Mouse (Mus musculus) MEL (cell line): Measurements from ENCODE around the gene Zfp827. TPM values are rescaled to one million over a fixed set of nuclear protein-coding genes. Genes with fewer than 3 reads are reported as not detected.

Source experiments
- DNase-seq: peaks from one replicate; pipeline ENCODE4 v3.0.0; 2011; ENCODE audit warnings: low read depth, low spot score
- H3K27ac ChIP-seq: 2 replicates; pipeline ENCODE4 v1.5.1; 2012; ENCODE audit warnings: low read depth, mild to moderate bottlenecking, control low read depth, low read length, moderate library complexity; ENCODE audit not compliant: control insufficient read depth
- H3K27me3 ChIP-seq, 2 experiments: fragments of 150-350 bp in 1 of 2; sonication (generic) in 1 of 2; 2 replicates each; pipeline ENCODE4 v1.6.1; 2012; ENCODE audit warnings: low read length in 2 of 2, mild to moderate bottlenecking in 2 of 2, improper control_type of control experiment in 1 of 2, moderate library complexity in 1 of 2; ENCODE audit not compliant: insufficient read depth in 2 of 2, control insufficient read depth in 1 of 2
- H3K36me3 ChIP-seq, 2 experiments: 2 replicates each; pipeline ENCODE4 v1.6.1; 2012 to 2014; ENCODE audit warnings: low read length in 2 of 2, improper control_type of control experiment in 1 of 2, inconsistent platforms in 1 of 2, mild to moderate bottlenecking in 1 of 2; ENCODE audit not compliant: insufficient read depth in 2 of 2, control insufficient read depth in 1 of 2
- H3K4me1 ChIP-seq, 2 experiments: fragments of 150-350 bp in 1 of 2; sonication (generic) in 1 of 2; 2 replicates each; pipeline ENCODE4 v1.6.1; 2012; ENCODE audit warnings: low read length in 2 of 2, improper control_type of control experiment in 1 of 2, mild to moderate bottlenecking in 1 of 2; ENCODE audit not compliant: insufficient read depth in 2 of 2, control insufficient read depth in 1 of 2
- H3K4me3 ChIP-seq, 2 experiments: fragments of 150-350 bp in 1 of 2; sonication (generic) in 1 of 2; 2 replicates each; pipeline ENCODE4 v1.5.1; 2012; ENCODE audit warnings: low read depth in 2 of 2, low read length in 2 of 2, mild to moderate bottlenecking in 2 of 2, moderate library complexity in 2 of 2, control low read depth in 1 of 2, improper control_type of control experiment in 1 of 2; ENCODE audit not compliant: control insufficient read depth in 1 of 2, insufficient read depth in 1 of 2
- H3K79me2 ChIP-seq: 2 replicates; pipeline ENCODE4 v1.6.1; 2012; ENCODE audit warnings: mild to moderate bottlenecking, low read length, moderate library complexity; ENCODE audit not compliant: control insufficient read depth, poor library complexity, insufficient read depth
- H3K9ac ChIP-seq: 2 replicates; pipeline ENCODE4 v1.6.1; 2012; ENCODE audit warnings: low read depth, mild to moderate bottlenecking, control low read depth, low read length, moderate library complexity; ENCODE audit not compliant: control insufficient read depth, poor library complexity, severe bottlenecking
- H3K9me3 ChIP-seq: fragments of 150-350 bp; sonication (generic); replicated peaks from 2 replicates; pipeline ENCODE4 v1.6.1; 2012; ENCODE audit warnings: mild to moderate bottlenecking, low read length, improper control_type of control experiment, moderate library complexity; ENCODE audit not compliant: insufficient read depth
- CHD1 ChIP-seq: IDR thresholded peaks from 2 replicates; pipeline ENCODE4 v1.6.1; 2012; ENCODE audit warnings: low read depth, mild to moderate bottlenecking, inconsistent platforms, low read length, improper control_type of control experiment
- CTCF ChIP-seq, 3 experiments: IDR thresholded peaks in 2 of 3; conservative IDR thresholded peaks in 1 of 3; 2 replicates each; pipeline ENCODE4 v1.5.1; 2011 to 2012; ENCODE audit warnings: low read length in 3 of 3, low read depth in 2 of 3, mild to moderate bottlenecking in 2 of 3, improper control_type of control experiment in 1 of 3, inconsistent platforms in 1 of 3, mixed read lengths in 1 of 3, moderate library complexity in 1 of 3; ENCODE audit not compliant: control insufficient read depth in 1 of 3, insufficient read depth in 1 of 3, poor library complexity in 1 of 3, severe bottlenecking in 1 of 3
- JUND ChIP-seq: IDR thresholded peaks from 2 replicates; pipeline ENCODE4 v1.6.1; 2011; ENCODE audit warnings: low read depth, mild to moderate bottlenecking, improper control_type of control experiment, low read length
- MAFK ChIP-seq: IDR thresholded peaks from 2 replicates; pipeline ENCODE4 v1.6.1; 2011; ENCODE audit warnings: low read depth, mild to moderate bottlenecking, low read length, improper control_type of control experiment, borderline replicate concordance
- MYC ChIP-seq: IDR thresholded peaks from 2 replicates; pipeline ENCODE4 v1.6.1; 2011; ENCODE audit warnings: low read depth, mild to moderate bottlenecking, low read length, improper control_type of control experiment, moderate library complexity
- NRF1 ChIP-seq: IDR thresholded peaks from 2 replicates; pipeline ENCODE4 v1.6.1; 2014; ENCODE audit warnings: low read depth, mild to moderate bottlenecking, inconsistent platforms, low read length, improper control_type of control experiment, moderate library complexity; ENCODE audit not compliant: poor library complexity, insufficient read depth, severe bottlenecking
- POLR2A ChIP-seq, 2 experiments: IDR thresholded peaks; 2 replicates each; pipeline ENCODE4 v1.6.1; 2011 to 2012; ENCODE audit warnings: low read length in 2 of 2, mild to moderate bottlenecking in 2 of 2, control low read depth in 1 of 2, improper control_type of control experiment in 1 of 2, low read depth in 1 of 2, moderate library complexity in 1 of 2; ENCODE audit not compliant: control insufficient read depth in 1 of 2, insufficient read depth in 1 of 2, poor library complexity in 1 of 2
- POLR2AphosphoS2 ChIP-seq: IDR thresholded peaks from 2 replicates; pipeline ENCODE4 v1.6.1; 2011; ENCODE audit warnings: low read length, improper control_type of control experiment
- RCOR1 ChIP-seq: IDR thresholded peaks from 2 replicates; pipeline ENCODE4 v1.6.1; 2012; ENCODE audit warnings: low read depth, mild to moderate bottlenecking, inconsistent platforms, low read length, improper control_type of control experiment
- TAL1 ChIP-seq: IDR thresholded peaks from 2 replicates; pipeline ENCODE4 v1.6.1; 2012; ENCODE audit warnings: mild to moderate bottlenecking, inconsistent platforms, low read length, moderate library complexity, mixed read lengths
- UBTF ChIP-seq: IDR thresholded peaks from 2 replicates; pipeline ENCODE4 v1.6.1; 2012; ENCODE audit warnings: low read depth, mild to moderate bottlenecking, inconsistent platforms, low read length, improper control_type of control experiment, moderate library complexity, borderline replicate concordance; ENCODE audit not compliant: insufficient read depth
- USF2 ChIP-seq, 2 experiments: IDR thresholded peaks; 2 replicates each; pipeline ENCODE4 v1.6.1; 2011 to 2012; ENCODE audit warnings: improper control_type of control experiment in 2 of 2, low read length in 2 of 2, borderline replicate concordance in 1 of 2, inconsistent platforms in 1 of 2, low read depth in 1 of 2, mild to moderate bottlenecking in 1 of 2; ENCODE audit not compliant: insufficient read depth in 1 of 2
- ZMIZ1 ChIP-seq: IDR thresholded peaks from 2 replicates; pipeline ENCODE4 v1.6.1; 2012; ENCODE audit warnings: low read depth, mild to moderate bottlenecking, inconsistent platforms, low read length, improper control_type of control experiment, moderate library complexity
- polyA plus RNA-seq, 2 experiments: library from polyadenylated mRNA; stranded (reverse) in 1 of 2; unstranded in 1 of 2; fragments of >175 nt in 1 of 2; fragments of >200 nt in 1 of 2; gene quantifications; 2 replicates each; pipeline versions ENCODE4 v1.2.1 to v1.2.4; 2012; ENCODE audit warnings: low replicate concordance in 2 of 2, low read depth in 1 of 2; ENCODE audit not compliant: insufficient read length in 2 of 2, insufficient read depth in 1 of 2, missing spikeins in 1 of 2
- total RNA-seq: library from RNA; depleted of rRNA; stranded (reverse); fragments of 300-350 nt; gene quantifications from 2 replicates; pipeline ENCODE4 v1.2.3, GENCODE M21; 2012

Gene Zfp827
- total and polyA plus RNA-seq, 3 experiments, result not detected

DNA sequence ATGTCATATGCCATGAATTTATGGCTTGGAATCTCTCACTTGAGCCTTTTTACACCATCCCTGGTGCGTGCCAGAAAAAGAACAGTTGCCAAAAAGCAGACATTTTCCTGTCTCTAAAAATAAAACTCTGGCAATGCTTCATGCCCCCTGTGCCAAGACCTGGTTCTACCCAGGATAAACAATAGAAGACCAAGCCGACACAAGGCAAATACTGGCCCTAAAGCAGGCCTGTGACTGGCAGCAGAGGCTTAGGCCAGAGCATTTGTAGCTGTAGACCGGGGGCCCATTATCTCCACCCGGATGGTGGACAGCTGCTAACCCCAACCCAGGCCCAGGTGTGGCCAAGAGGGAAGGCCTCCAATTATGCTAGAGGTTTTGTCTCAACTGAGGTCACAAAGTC lies 178.7 kb downstream of the Zfp827 start:
- no peaks in the 10 kb centered on the region for H3K27me3 ChIP-seq
- no peak for TF ChIP-seq NRF1
- no peak for TF ChIP-seq UBTF
- TF ChIP-seq CTCF (IDR thresholded peaks at IDR 0.05 in 2 of 3, conservative IDR thresholded peaks at IDR 0.05 in 1 of 3; ENCODE audit: control insufficient read depth in 1 of 3, insufficient read depth in 1 of 3, low read depth in 2 of 3, low read length in 3 of 3, poor library complexity in 1 of 3, severe bottlenecking in 1 of 3), result no peak
- no peak for TF ChIP-seq ZMIZ1
- no peaks in the 10 kb centered on the region for H3K4me1 ChIP-seq
- no peaks in the 10 kb centered on the region for H3K36me3 ChIP-seq
- H3K27ac ChIP-seq, result no peak overlapping the region
- H3K79me2 ChIP-seq, result no peaks in the 10 kb centered on the region
- H3K9me3 ChIP-seq, result no peaks in the 10 kb centered on the region
- no peak overlapping the region for H3K9ac ChIP-seq
- no peak for DNase-seq
- no peak overlapping the region for H3K4me3 ChIP-seq

DNA sequence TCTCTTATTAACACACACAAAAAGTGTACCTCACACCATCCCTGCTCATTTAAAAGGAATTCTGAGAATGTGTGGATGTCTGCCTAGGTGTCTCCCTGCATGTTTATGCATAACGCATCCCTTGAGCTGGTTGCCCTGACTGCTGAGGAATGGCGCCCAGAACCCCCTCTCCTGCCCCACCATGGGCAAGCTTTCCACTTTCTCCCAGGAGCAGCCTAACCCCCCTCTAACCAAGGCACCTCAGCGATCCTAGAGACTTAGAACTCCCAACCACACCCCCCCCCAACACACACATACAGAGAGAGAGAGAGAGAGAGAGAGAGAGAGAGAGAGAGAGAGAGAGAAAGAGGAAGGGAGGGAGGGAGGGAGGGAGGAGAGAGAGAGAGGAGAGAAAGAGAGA lies 179.9 kb downstream of the Zfp827 start:
- DNase-seq, result no peak
- Histone ChIP-seq H3K79me2 (no peaks in the 10 kb centered on the region), H3K36me3 (no peaks in the 10 kb centered on the region), H3K9ac (no peak overlapping the region), H3K4me3 (no peak overlapping the region), H3K27ac (no peak overlapping the region), H3K27me3 (no peaks in the 10 kb centered on the region), H3K9me3 (no peaks in the 10 kb centered on the region), H3K4me1 (no peaks in the 10 kb centered on the region)
- TF ChIP-seq POLR2AphosphoS2, result no peak
- TF ChIP-seq MYC, result no peak
- no peak for TF ChIP-seq JUND
- TF ChIP-seq TAL1, result no peak
- TF ChIP-seq CHD1, result no peak

DNA sequence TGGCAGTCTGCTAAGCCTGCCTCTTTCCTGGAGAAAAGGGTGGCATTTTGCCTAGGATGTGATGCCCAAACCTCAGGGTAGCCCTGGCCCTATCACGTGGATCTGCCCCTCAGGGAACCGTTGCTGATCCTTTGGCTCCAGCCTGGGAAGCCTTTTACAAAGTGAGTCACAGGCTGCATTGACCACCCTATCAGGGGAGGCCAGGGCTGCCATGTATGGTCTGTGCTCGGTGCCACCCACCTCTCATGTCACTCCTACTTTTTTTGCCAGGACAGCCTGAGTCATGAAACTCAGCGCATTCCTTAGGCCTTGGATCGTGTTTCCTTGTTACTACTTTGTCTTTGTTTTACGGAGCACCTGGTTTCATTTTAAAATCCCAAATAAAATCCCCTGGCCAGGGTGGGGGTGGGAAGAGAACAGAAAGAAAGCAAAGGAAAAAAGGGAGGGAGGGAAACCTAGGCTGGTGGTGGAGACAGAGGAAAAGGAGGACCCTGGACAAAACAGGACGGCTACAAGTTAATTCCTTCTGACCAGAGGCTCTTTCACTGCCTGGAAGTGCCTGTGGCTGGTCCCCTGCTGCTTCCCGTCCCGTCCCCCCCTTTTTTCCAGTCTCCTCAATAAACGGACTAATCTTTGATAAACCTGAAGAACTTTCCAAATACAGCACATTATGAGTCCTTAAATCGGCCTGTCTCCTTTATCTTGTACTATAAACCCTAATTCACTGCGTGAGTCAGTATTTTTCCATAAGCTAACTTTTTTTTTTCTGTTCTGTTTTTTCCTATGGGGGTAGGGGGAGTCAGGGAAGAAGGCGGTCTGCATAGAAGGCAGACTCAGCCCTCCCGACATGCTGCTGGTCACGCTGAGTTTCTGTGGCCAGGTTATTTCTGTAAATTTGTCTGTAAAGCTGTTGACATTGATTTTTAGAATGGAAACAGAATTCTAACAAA lies 180.7 kb downstream of the Zfp827 start:
- TF ChIP-seq USF2 (IDR thresholded peaks at IDR 0.05; ENCODE audit: borderline replicate concordance in 1 of 2, insufficient read depth in 1 of 2, low read depth in 1 of 2, low read length in 2 of 2) (no peak), MAFK (no peak), RCOR1 (no peak), POLR2A (IDR thresholded peaks at IDR 0.05; ENCODE audit: control insufficient read depth in 1 of 2, insufficient read depth in 1 of 2, low read depth in 1 of 2, low read length in 2 of 2, poor library complexity in 1 of 2) (no peak)
- Histone ChIP-seq H3K27me3 (no peaks in the 10 kb centered on the region), H3K4me3 (no peak overlapping the region), H3K9me3 (no peaks in the 10 kb centered on the region), H3K4me1 (no peaks in the 10 kb centered on the region), H3K9ac (no peak overlapping the region), H3K36me3 (no peaks in the 10 kb centered on the region), H3K79me2 (no peaks in the 10 kb centered on the region), H3K27ac (no peak overlapping the region)
- no peak for DNase-seq
